Mouse (Mus musculus) liver, embryonic 14.5 days (tissue): ENCODE measurements around the gene 4931409K22Rik.

ENCODE experiments used
- CTCF ChIP-seq: IDR thresholded peaks from 2 replicates; pipeline ENCODE4 v1.5.1; 2016; ENCODE audit warnings: antibody characterized with exemption, low read depth, control low read depth
- EP300 ChIP-seq: IDR thresholded peaks from 2 replicates; pipeline ENCODE4 v1.6.1; 2016; ENCODE audit warnings: antibody characterized with exemption, low read depth

DNA sequence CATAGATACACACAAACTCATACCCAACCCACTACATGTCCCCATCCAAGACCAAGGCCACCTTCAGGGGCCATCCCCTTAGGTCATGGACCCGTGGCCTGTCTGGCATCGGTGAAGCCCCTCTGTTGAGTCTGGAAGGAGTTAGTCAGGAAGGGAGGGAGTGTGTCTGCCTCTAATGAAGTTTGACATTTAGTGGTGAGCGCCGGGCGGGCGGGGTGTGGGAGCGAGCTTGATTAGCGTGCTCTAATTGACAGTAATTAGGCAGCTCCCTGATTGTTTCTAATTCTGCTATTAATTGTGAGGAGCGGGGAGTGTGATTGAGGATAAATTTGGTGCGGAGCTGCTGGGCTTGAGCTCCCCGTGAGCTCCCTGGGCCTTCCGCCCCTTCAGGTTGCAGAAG is 59.1 kb downstream of the 4931409K22Rik start:
- TF ChIP-seq EP300 (no peak), CTCF (no peak)
